Mouse (Mus musculus) liver, embryonic 16.5 days (tissue): ENCODE measurements around the gene Lima1. TPM values are rescaled to one million over a fixed set of nuclear protein-coding genes. Genes with fewer than 3 reads are reported as not detected.

Experiments
- ATAC-seq: fragments of 200-750 bp; cut with Nextera tagmentation; 2 replicates; pipeline ENCODE4 v1.8.0; 2017; ENCODE audit warnings: low read depth, mild to moderate bottlenecking, moderate number of reproducible peaks, moderate library complexity
- H3K27ac ChIP-seq: fragments of 300-500 bp; sonication (generic); 2 replicates; pipeline ENCODE4 v1.5.1; 2014; ENCODE audit warnings: mild to moderate bottlenecking, low read length
- H3K27me3 ChIP-seq: fragments of 300-500 bp; sonication (generic); 2 replicates; pipeline ENCODE4 v1.6.1; 2014; ENCODE audit warnings: low read depth, low read length, mixed read lengths; ENCODE audit not compliant: control insufficient read depth, insufficient read depth
- H3K36me3 ChIP-seq: fragments of 300-500 bp; sonication (generic); 2 replicates; pipeline ENCODE4 v1.6.1; 2014; ENCODE audit warnings: mild to moderate bottlenecking; ENCODE audit not compliant: control insufficient read depth, insufficient read depth
- H3K4me1 ChIP-seq: fragments of 300-500 bp; sonication (generic); 2 replicates; pipeline ENCODE4 v1.6.1; 2014; ENCODE audit warnings: low read depth, low read length, mixed read lengths; ENCODE audit not compliant: control insufficient read depth
- H3K4me2 ChIP-seq: fragments of 300-500 bp; sonication (generic); 2 replicates; pipeline ENCODE4 v1.6.1; 2014; ENCODE audit warnings: low read depth, low read length, mixed read lengths
- H3K4me3 ChIP-seq: fragments of 300-500 bp; sonication (generic); 2 replicates; pipeline ENCODE4 v1.5.1; 2014; ENCODE audit warnings: low read depth, mild to moderate bottlenecking, low read length
- H3K9ac ChIP-seq: fragments of 300-500 bp; sonication (generic); 2 replicates; pipeline ENCODE4 v1.6.1; 2014; ENCODE audit warnings: low read depth, low read length
- H3K9me3 ChIP-seq: fragments of 300-500 bp; sonication (generic); replicated peaks from 2 replicates; pipeline ENCODE4 v1.6.1; 2016; ENCODE audit warnings: low read length; ENCODE audit not compliant: control insufficient read depth
- WGBS: fragments of 180-500 bp; shearing (Covaris S2); extraction: QIAGEN DNeasy Blood & Tissue Kit; methylation state at CpG from one replicate; pipeline ENCODE4 v1.1.7; 2014; ENCODE audit not compliant: insufficient replicate concordance; 5-methylcytosine and 5-hydroxymethylcytosine counted together
- polyA plus RNA-seq: library from polyadenylated mRNA; unstranded; fragments of >200 nt; fragmentation: Nextera tagmentation; extraction: Ambion mirVana; gene quantifications from 2 replicates; pipeline ENCODE4 v1.2.1, GENCODE M21; 2015

The Lima1 gene
- polyA plus RNA-seq, 1 experiment from 2014 or later = 14.2 TPM

DNA sequence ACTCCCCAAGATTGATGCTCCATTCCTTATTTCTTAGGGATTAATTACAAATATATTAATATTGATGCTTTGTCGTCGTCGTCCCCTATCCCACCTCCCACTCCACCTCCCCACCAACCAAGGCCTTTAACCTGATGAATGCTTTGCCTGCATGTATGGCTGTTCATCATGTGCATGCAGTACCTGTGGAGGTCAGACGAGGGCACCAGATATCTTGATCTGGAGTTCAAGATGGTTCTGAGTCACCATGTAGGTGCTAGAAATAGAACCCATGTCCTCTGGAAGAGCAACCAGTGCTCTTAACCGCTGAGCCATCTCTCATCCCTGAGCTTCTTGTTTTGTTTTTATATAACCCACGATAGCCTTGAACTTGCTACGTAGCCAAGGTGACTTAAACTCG is 11.5 kb downstream of the Lima1 start:
- H3K9me3 ChIP-seq = no peaks in the 10 kb centered on the region
- no peak overlapping the region for H3K9ac ChIP-seq
- no peaks in the 10 kb centered on the region for H3K36me3 ChIP-seq
- no peak overlapping the region for H3K4me3 ChIP-seq
- no peak for ATAC-seq
- no peaks in the 10 kb centered on the region for H3K27me3 ChIP-seq
- no peak overlapping the region for H3K4me2 ChIP-seq
- H3K4me1 ChIP-seq = no peaks in the 10 kb centered on the region; the same call in 1 of the 2 replicates
- H3K27ac ChIP-seq = no peak overlapping the region
- WGBS = 78% methylated on average over 8 of the region's 8 CpGs

DNA sequence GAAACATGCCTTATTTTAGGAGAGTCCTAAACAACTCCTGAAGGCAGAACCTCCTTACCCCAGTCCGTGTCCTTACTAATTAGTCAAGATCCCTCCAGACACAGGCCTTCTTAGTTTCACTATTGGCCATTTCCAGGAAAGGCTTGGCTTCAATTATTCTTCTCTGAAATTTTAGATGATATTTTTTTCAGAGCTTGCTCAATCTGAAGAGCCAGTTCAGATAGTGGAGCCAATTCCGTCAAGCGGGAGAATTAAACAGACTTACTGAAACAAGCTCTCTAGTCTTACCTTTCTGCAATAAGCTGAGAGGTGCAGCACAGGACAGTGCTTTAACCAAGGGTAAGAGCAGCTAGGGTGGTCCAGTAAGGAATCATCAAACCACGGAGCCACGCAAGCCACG is 11.9 kb downstream of the Lima1 start:
- Histone ChIP-seq H3K27ac (peak overlapping the region; percentile 57), H3K4me1 (no peaks in the 10 kb centered on the region; the same call in 1 of the 2 replicates), H3K36me3 (no peaks in the 10 kb centered on the region), H3K27me3 (no peaks in the 10 kb centered on the region), H3K9ac (no peak overlapping the region), H3K4me3 (no peak overlapping the region), H3K9me3 (no peaks in the 10 kb centered on the region), H3K4me2 (no peak overlapping the region)
- ATAC-seq = no peak
- WGBS = 79% methylated on average over 6 of the region's 6 CpGs

DNA sequence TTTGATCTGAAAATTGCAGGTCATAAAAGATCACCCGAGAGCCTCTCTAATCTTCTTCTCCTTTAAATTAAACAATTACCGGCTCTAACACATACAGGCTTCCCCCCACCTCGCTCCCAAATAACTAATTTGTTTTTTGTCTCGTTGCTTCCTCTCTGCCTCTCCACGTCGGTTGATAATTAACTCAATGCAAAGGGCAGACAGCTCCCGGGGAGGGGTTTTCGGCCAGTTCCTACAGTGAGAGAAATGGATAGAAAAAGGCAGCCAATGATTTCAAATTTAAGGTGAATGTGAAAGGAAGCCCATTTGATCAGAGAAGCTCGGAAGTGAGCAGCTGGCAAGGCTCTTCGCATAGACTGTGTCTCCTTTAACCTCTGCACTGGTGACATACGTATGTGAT is 12.8 kb downstream of the Lima1 start:
- H3K9ac ChIP-seq = no peak overlapping the region
- ATAC-seq = peak; percentile 52
- no peak overlapping the region for H3K4me2 ChIP-seq
- H3K9me3 ChIP-seq = no peaks in the 10 kb centered on the region
- no peaks in the 10 kb centered on the region; the same call in none of the 2 replicates for H3K4me1 ChIP-seq
- no peaks in the 10 kb centered on the region for H3K27me3 ChIP-seq
- no peaks in the 10 kb centered on the region for H3K36me3 ChIP-seq
- WGBS = 50% methylated on average over 11 of the region's 11 CpGs
- H3K4me3 ChIP-seq = no peak overlapping the region
- H3K27ac ChIP-seq = peak overlapping the region; percentile 57

DNA sequence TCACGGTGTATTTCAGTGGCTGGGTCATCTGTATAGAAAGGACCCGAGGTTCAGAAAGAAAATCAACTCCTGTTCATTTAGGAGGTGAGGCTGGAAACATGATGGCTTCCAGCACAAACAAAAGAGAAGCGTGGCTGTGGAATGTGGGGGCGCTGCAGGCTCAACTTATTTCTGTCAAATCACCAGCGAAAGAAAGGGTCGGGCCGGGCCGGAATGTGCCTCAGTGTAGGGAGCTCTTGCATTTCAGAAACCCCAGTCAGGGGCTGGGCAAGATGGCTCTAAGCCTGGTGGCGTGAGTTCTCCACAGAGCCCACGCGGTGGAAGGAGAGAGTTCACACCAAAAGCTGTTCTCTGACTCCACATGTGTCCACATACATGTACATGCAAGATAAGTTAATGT is 13.3 kb downstream of the Lima1 start:
- WGBS = 51% methylated on average over 11 of the region's 11 CpGs
- Histone ChIP-seq H3K4me1 (no peaks in the 10 kb centered on the region; the same call in none of the 2 replicates), H3K4me2 (no peak overlapping the region), H3K27me3 (no peaks in the 10 kb centered on the region), H3K9me3 (no peaks in the 10 kb centered on the region), H3K27ac (peak overlapping the region; percentile 69), H3K36me3 (no peaks in the 10 kb centered on the region), H3K4me3 (no peak overlapping the region), H3K9ac (no peak overlapping the region)
- no peak for ATAC-seq

DNA sequence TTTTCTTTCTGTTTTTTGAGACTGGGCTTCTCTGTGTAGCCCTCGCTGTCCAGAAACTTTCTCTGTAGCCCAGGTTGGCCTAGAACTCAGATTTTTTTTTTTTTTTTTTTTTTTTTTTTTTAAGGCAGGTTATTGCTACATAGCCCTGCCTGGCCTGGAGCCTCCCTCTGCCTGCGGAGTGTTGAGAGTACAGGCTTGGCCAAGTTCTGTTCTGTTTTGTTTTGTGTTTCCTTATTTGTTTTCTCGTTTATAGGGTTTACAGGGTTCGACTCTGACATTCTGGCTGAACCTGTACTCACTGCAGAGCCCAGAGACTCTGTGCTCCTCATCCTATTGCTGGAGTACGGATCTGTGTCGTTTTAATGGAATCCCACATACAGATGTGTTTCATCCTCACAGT is 13.7 kb downstream of the Lima1 start:
- H3K27me3 ChIP-seq = no peaks in the 10 kb centered on the region
- H3K4me1 ChIP-seq = no peaks in the 10 kb centered on the region; the same call in none of the 2 replicates
- no peak overlapping the region for H3K4me2 ChIP-seq
- no peaks in the 10 kb centered on the region for H3K9me3 ChIP-seq
- no peak for ATAC-seq
- WGBS = 48% methylated on average over 6 of the region's 6 CpGs
- no peak overlapping the region for H3K4me3 ChIP-seq
- H3K27ac ChIP-seq = 0 out of 2 replicates have a peak overlapping the region, but pooled peaks have one; percentile 69
- H3K9ac ChIP-seq = no peak overlapping the region
- no peaks in the 10 kb centered on the region for H3K36me3 ChIP-seq

DNA sequence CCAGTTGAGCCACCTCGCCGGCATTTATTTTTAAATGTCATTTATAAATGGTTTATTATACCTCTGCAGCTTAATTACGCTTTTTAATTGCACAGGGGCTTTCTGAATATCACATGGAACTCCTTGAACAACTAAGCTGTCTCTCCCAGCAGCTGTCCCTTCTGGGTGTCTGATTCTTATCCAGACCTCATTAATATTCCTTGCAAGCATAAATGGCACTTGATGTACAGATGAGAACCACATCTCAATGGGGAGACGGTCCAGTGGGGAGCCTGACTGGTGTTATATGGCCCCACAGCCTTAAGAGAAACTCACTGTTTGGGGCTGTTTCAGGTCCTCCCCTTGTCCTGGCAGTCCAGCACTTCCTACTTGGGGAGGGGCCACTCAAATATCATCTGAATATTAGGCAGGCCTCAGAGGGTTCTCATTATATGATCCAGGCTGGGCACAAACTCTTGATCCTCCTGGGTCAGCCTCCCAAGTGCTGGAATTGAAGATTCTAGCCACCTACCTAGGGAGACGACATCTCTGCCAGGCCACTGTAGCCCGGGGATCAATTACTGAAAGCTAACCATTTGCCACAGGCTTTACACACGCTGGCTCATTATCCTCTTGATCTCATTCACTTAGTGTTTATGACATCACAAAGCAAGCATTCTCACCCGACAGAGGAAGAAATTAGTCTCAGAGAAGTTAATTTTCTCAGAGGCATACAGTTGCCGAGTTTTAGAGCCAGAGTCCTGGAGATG is 15.4 kb downstream of the Lima1 start:
- H3K4me1 ChIP-seq = no peaks in the 10 kb centered on the region; the same call in 1 of the 2 replicates
- no peaks in the 10 kb centered on the region for H3K36me3 ChIP-seq
- no peak overlapping the region for H3K9ac ChIP-seq
- no peak overlapping the region for H3K4me3 ChIP-seq
- H3K4me2 ChIP-seq = no peak overlapping the region
- H3K27ac ChIP-seq = no peak overlapping the region
- 51% methylated on average over 9 of the region's 9 CpGs for WGBS
- no peaks in the 10 kb centered on the region for H3K9me3 ChIP-seq
- no peaks in the 10 kb centered on the region for H3K27me3 ChIP-seq
- ATAC-seq = no peak

DNA sequence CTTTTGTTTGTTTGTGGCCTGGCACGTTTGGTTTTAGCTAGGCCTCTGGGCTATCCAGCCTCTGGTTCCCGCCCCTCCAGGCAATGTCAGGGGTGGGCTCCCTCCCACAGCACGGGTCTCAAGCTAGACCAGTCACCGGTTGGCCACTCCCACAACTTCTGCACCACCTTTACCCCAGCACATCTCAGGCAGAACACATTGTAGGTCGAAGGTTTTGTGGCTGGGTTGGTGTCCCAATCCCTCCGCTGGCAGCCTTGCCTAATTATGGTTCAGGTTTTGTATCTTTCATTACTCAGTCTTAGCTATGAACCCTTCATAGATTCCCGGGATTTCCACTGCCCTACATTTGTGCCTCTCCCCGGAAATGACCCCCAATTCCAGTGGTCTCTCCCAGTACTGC is 17.8 kb downstream of the Lima1 start:
- ATAC-seq = 0 out of 2 replicates have a peak, but pooled peaks have one; percentile 11
- H3K36me3 ChIP-seq = no peaks in the 10 kb centered on the region
- no peak overlapping the region for H3K9ac ChIP-seq
- no peak overlapping the region for H3K4me3 ChIP-seq
- H3K4me1 ChIP-seq = no peaks in the 10 kb centered on the region; the same call in none of the 2 replicates
- WGBS = 34% methylated on average over 8 of the region's 8 CpGs
- no peaks in the 10 kb centered on the region for H3K27me3 ChIP-seq
- H3K9me3 ChIP-seq = no peaks in the 10 kb centered on the region
- H3K27ac ChIP-seq = no peak overlapping the region; the same call in 1 of the 2 replicates
- no peak overlapping the region for H3K4me2 ChIP-seq

DNA sequence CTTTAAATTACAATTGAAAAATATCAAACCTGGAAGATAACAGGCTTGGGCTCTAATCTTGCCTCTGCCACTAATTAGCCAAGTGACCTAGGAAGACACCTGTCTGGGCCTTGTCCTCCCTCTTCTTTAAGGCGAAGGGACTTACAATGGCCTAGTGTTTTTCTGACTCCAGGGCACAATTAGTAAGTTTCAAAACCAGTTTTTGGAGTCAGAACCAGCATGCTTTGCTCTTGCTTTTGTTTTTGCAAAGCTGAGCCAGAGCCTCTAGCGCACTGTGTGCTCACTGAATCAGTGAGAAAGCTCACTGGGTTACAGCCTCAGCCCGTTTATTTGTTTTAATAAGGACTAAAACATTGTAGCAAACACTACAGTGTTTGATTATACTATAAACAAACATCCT is 20.1 kb downstream of the Lima1 start:
- ATAC-seq = no peak
- no peak overlapping the region for H3K4me3 ChIP-seq
- 53% methylated on average over 3 of the region's 3 CpGs for WGBS
- no peaks in the 10 kb centered on the region for H3K36me3 ChIP-seq
- H3K9ac ChIP-seq = no peak overlapping the region
- no peaks in the 10 kb centered on the region; the same call in none of the 2 replicates for H3K4me1 ChIP-seq
- H3K9me3 ChIP-seq = no peaks in the 10 kb centered on the region
- no peaks in the 10 kb centered on the region for H3K27me3 ChIP-seq
- H3K4me2 ChIP-seq = no peak overlapping the region
- no peak overlapping the region for H3K27ac ChIP-seq

DNA sequence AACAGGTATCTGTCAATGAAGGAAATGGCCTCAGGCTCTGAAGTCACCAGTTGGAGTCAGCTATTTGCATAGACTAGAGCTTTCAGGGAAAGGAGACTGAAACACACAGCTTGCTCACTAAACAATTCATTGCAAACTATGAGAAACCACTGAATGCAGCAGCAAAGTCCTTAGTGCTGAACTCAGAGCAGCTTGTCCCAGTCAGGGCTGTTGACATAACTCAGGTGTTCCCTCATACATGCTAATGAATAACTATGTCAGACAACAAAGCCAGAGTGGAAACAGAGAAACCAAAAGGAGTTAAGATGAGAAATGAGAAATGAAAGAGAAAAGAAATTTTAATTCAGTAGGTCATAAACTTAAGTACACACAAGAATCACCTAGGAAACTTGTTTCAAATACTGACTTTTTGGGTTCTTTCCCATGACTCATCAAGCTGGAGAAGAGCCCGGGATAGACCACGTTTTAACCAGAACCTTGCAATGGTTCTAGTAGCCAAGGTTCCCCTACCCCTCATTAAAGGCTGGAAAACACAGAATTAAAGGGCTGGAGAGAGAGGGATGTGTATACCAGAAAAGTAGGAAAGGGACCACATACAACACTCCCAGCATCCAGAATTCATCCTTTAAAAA is 22.5 kb downstream of the Lima1 start:
- H3K27me3 ChIP-seq = no peaks in the 10 kb centered on the region
- H3K36me3 ChIP-seq = no peaks in the 10 kb centered on the region
- peak; percentile 74 for ATAC-seq
- H3K4me1 ChIP-seq = no peaks in the 10 kb centered on the region; the same call in 1 of the 2 replicates
- H3K9me3 ChIP-seq = no peaks in the 10 kb centered on the region
- H3K9ac ChIP-seq = no peak overlapping the region
- H3K4me2 ChIP-seq = no peak overlapping the region
- 61% methylated on average over 2 of the region's 2 CpGs for WGBS
- peak overlapping the region; percentile 71 for H3K27ac ChIP-seq
- no peak overlapping the region for H3K4me3 ChIP-seq
